In the genomic region with DNA sequence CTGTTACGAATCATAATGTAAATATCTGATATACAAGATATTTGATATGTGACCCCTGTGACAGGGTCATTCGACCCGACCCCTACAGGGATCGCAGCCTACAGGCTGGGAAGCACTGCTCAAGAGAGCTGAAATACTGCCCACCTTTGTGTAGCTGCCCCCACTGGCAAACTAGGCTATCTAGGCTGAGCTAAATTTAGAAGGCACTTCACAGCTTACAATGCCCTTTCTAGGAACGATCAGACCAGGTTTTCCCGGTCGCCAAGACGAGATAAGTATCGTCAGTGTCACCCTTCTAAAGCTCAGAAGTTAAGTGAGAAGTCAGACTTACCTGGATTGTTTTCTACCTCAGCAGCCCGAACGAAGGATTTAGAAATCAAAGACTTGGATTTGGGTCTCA, we compare ENCODE assay signal across 18 mouse cellular contexts.
"Had no signal": no experiment of that assay in that cellular context is flagged by ENCODE, and none has a peak within 500 bp of the region (broad histone marks: within the 10 kb centered on the region; RNA-seq: fewer than 3 reads in every experiment).

No protein-coding gene starts in this region.

- DNase-seq: kidney, postnatal 14 days; layer of hippocampus, postnatal 36 days; liver, embryonic 13.5 days; lung, adult 2 months; lung, postnatal 14 days; lung, postnatal 4 days; right cerebral cortex, adult 18-20 months; right cerebral cortex, postnatal 14 days; right cerebral cortex, postnatal 4 days; thymus, adult 2 months; thymus, postnatal 14 days; thymus, postnatal 4 days had no signal

- H3K9ac ChIP-seq: liver, embryonic 13.5 days; midbrain, embryonic 15.5 days; neural tube, embryonic 12.5 days; neural tube, embryonic 15.5 days had no signal

- H3K4me2 ChIP-seq: liver, embryonic 13.5 days; midbrain, embryonic 11.5 days; midbrain, embryonic 15.5 days; neural tube, embryonic 12.5 days; neural tube, embryonic 15.5 days had no signal

- H3K27ac ChIP-seq: left cerebral cortex, adult 2 months; liver, embryonic 13.5 days; midbrain, embryonic 15.5 days; neural tube, embryonic 12.5 days; neural tube, embryonic 15.5 days; stomach, postnatal 0 days had no signal

- H3K36me3 ChIP-seq: liver, embryonic 13.5 days; midbrain, embryonic 15.5 days; neural tube, embryonic 12.5 days; neural tube, embryonic 15.5 days had no signal

- H3K4me3 ChIP-seq: left cerebral cortex, adult 2 months; liver, embryonic 13.5 days; midbrain, embryonic 15.5 days; neural tube, embryonic 12.5 days; neural tube, embryonic 15.5 days had no signal

- H3K27me3 ChIP-seq: liver, embryonic 13.5 days; midbrain, embryonic 15.5 days; neural tube, embryonic 12.5 days; neural tube, embryonic 15.5 days had no signal

- ATAC-seq: midbrain, embryonic 15.5 days had no signal

- H3K9me3 ChIP-seq: liver, embryonic 13.5 days had no signal

- H3K4me1 ChIP-seq: liver, embryonic 13.5 days; midbrain, embryonic 15.5 days; neural tube, embryonic 12.5 days; neural tube, embryonic 15.5 days had no signal
